Mouse (Mus musculus): ENCODE data around the gene Disc1. TPM values are rescaled to one million over a fixed set of nuclear protein-coding genes. Genes with fewer than 3 reads are reported as not detected.

Gene Disc1
- polyA plus RNA-seq, 1 experiment: 1.8 TPM

- no peak overlapping the region for H3K27ac ChIP-seq (ENCODE audit: insufficient read depth, low read length)
- 88% methylated on average over 5 of the region's 5 CpGs for WGBS
- no peaks in the 10 kb centered on the region for H3K36me3 ChIP-seq (ENCODE audit: control insufficient read depth, insufficient read depth, low read length)
- H3K4me1 ChIP-seq (ENCODE audit: control insufficient read depth, insufficient read depth, insufficient read length): no peaks in the 10 kb centered on the region
- no peak for DNase-seq (ENCODE audit: low read depth in 1 of 2, low spot score in 2 of 2)
- no peak for TF ChIP-seq CTCF (IDR thresholded peaks at IDR 0.05; ENCODE audit: extremely low read depth, insufficient read depth, insufficient read length, insufficient replicate concordance)
- TF ChIP-seq POLR2A (IDR thresholded peaks at IDR 0.05; ENCODE audit: low read depth, low read length): no peak
- H3K4me3 ChIP-seq (ENCODE audit: extremely low read depth, insufficient read depth, insufficient read length): no peak overlapping the region
- no peaks in the 10 kb centered on the region for H3K27me3 ChIP-seq (ENCODE audit: control insufficient read depth, insufficient read depth, low read length)
Observed at GRCm38 (mm10) chr8:125115321-125115720, 61.3 kb downstream of the Disc1 start.

GRCm38 (mm10) chr8:125116616-125117015, 62.6 kb downstream of the Disc1 start:
- 25% methylated on average over 2 of the region's 2 CpGs for WGBS
- peak in 1 of 2 experiments; percentile 34 for DNase-seq (ENCODE audit: low read depth in 1 of 2, low spot score in 2 of 2)
- Histone ChIP-seq H3K27ac (ENCODE audit: insufficient read depth, low read length) (no peak overlapping the region), H3K27me3 (ENCODE audit: control insufficient read depth, insufficient read depth, low read length) (no peaks in the 10 kb centered on the region), H3K36me3 (ENCODE audit: control insufficient read depth, insufficient read depth, low read length) (no peaks in the 10 kb centered on the region), H3K4me3 (ENCODE audit: extremely low read depth, insufficient read depth, insufficient read length) (no peak overlapping the region), H3K4me1 (ENCODE audit: control insufficient read depth, insufficient read depth, insufficient read length) (no peaks in the 10 kb centered on the region)
- TF ChIP-seq CTCF (IDR thresholded peaks at IDR 0.05; ENCODE audit: extremely low read depth, insufficient read depth, insufficient read length, insufficient replicate concordance): peak; percentile 52; the same call in 1 of the 2 replicates
- TF ChIP-seq POLR2A (IDR thresholded peaks at IDR 0.05; ENCODE audit: low read depth, low read length): no peak

GRCm38 (mm10) chr8:125126482-125126881, 72.5 kb downstream of the Disc1 start:
- Histone ChIP-seq H3K27me3 (ENCODE audit: control insufficient read depth, insufficient read depth, low read length) (no peaks in the 10 kb centered on the region), H3K4me1 (ENCODE audit: control insufficient read depth, insufficient read depth, insufficient read length) (no peaks in the 10 kb centered on the region), H3K27ac (ENCODE audit: insufficient read depth, low read length) (no peak overlapping the region), H3K4me3 (ENCODE audit: extremely low read depth, insufficient read depth, insufficient read length) (no peak overlapping the region), H3K36me3 (ENCODE audit: control insufficient read depth, insufficient read depth, low read length) (no peaks in the 10 kb centered on the region)
- no peak for DNase-seq (ENCODE audit: low read depth in 1 of 2, low spot score in 2 of 2)
- TF ChIP-seq POLR2A (IDR thresholded peaks at IDR 0.05; ENCODE audit: low read depth, low read length) (no peak), CTCF (IDR thresholded peaks at IDR 0.05; ENCODE audit: extremely low read depth, insufficient read depth, insufficient read length, insufficient replicate concordance) (no peak)
- 92% methylated on average over 4 of the region's 4 CpGs for WGBS

DNA sequence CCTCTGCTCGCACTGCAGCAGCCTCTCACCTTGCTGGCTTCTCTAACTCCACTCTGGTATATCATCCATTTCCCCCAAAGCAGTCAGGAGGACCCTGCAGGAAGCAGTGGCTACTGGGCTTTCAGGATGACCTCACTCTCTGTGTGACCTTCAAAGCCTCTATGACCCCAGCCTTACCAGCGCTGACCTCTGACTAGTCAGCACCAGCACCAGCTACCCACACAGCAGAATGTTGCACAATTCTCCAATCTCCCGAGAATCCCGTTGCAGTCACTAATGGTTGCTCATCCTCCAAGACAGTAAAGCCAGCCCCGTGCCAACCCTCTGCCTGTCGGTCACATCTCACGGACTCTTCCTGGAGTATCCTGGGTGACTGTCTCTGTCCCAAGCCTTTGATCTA, 73.6 kb downstream of the Disc1 start:
- no peaks in the 10 kb centered on the region for H3K27me3 ChIP-seq (ENCODE audit: control insufficient read depth, insufficient read depth, low read length)
- H3K4me3 ChIP-seq (ENCODE audit: extremely low read depth, insufficient read depth, insufficient read length): no peak overlapping the region
- TF ChIP-seq CTCF (IDR thresholded peaks at IDR 0.05; ENCODE audit: extremely low read depth, insufficient read depth, insufficient read length, insufficient replicate concordance) (no peak), POLR2A (IDR thresholded peaks at IDR 0.05; ENCODE audit: low read depth, low read length) (no peak)
- DNase-seq (ENCODE audit: low read depth in 1 of 2, low spot score in 2 of 2): no peak
- H3K4me1 ChIP-seq (ENCODE audit: control insufficient read depth, insufficient read depth, insufficient read length): no peaks in the 10 kb centered on the region
- 93% methylated on average over 7 of the region's 7 CpGs for WGBS
- H3K27ac ChIP-seq (ENCODE audit: insufficient read depth, low read length): no peak overlapping the region
- H3K36me3 ChIP-seq (ENCODE audit: control insufficient read depth, insufficient read depth, low read length): no peaks in the 10 kb centered on the region

GRCm38 (mm10) chr8:125128305-125128704, 74.3 kb downstream of the Disc1 start:
- H3K27ac ChIP-seq (ENCODE audit: insufficient read depth, low read length): no peak overlapping the region
- no peaks in the 10 kb centered on the region for H3K36me3 ChIP-seq (ENCODE audit: control insufficient read depth, insufficient read depth, low read length)
- no peaks in the 10 kb centered on the region for H3K27me3 ChIP-seq (ENCODE audit: control insufficient read depth, insufficient read depth, low read length)
- no peak overlapping the region for H3K4me3 ChIP-seq (ENCODE audit: extremely low read depth, insufficient read depth, insufficient read length)
- peak in 1 of 2 experiments; percentile 9 for DNase-seq (ENCODE audit: low read depth in 1 of 2, low spot score in 2 of 2)
- 48% methylated on average over 6 of the region's 6 CpGs for WGBS
- no peaks in the 10 kb centered on the region for H3K4me1 ChIP-seq (ENCODE audit: control insufficient read depth, insufficient read depth, insufficient read length)
- peak; percentile 69; the same call in 1 of the 2 replicates for TF ChIP-seq CTCF (IDR thresholded peaks at IDR 0.05; ENCODE audit: extremely low read depth, insufficient read depth, insufficient read length, insufficient replicate concordance)
- no peak for TF ChIP-seq POLR2A (IDR thresholded peaks at IDR 0.05; ENCODE audit: low read depth, low read length)

DNA sequence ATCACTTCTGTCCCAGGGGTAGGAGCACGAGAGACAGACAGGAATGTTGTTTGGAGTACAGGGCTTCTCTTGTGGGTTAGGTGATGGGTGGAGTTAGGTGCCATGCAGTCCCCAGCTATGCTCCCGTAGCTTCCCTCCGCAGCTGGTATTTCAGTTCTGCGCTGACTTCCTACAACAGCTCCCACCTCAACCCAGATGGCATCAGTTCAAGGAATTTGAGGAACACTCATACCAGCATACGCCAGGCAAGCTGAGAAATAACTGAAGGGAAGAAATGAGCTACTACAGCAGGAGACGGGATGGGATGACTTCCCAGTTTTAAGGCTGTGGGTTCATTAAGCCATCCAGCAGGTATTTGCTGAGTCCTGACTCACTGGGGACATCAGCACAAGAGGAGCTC, 76.8 kb downstream of the Disc1 start:
- DNase-seq (ENCODE audit: low read depth in 1 of 2, low spot score in 2 of 2): no peak
- no peaks in the 10 kb centered on the region for H3K36me3 ChIP-seq (ENCODE audit: control insufficient read depth, insufficient read depth, low read length)
- 85% methylated on average over 6 of the region's 6 CpGs for whole genome bisulfite sequencing
- no peak for TF ChIP-seq CTCF (IDR thresholded peaks at IDR 0.05; ENCODE audit: extremely low read depth, insufficient read depth, insufficient read length, insufficient replicate concordance)
- no peak for TF ChIP-seq POLR2A (IDR thresholded peaks at IDR 0.05; ENCODE audit: low read depth, low read length)
- H3K4me3 ChIP-seq (ENCODE audit: extremely low read depth, insufficient read depth, insufficient read length): no peak overlapping the region
- H3K27ac ChIP-seq (ENCODE audit: insufficient read depth, low read length): no peak overlapping the region
- H3K27me3 ChIP-seq (ENCODE audit: control insufficient read depth, insufficient read depth, low read length): no peaks in the 10 kb centered on the region
- H3K4me1 ChIP-seq (ENCODE audit: control insufficient read depth, insufficient read depth, insufficient read length): no peaks in the 10 kb centered on the region

DNA sequence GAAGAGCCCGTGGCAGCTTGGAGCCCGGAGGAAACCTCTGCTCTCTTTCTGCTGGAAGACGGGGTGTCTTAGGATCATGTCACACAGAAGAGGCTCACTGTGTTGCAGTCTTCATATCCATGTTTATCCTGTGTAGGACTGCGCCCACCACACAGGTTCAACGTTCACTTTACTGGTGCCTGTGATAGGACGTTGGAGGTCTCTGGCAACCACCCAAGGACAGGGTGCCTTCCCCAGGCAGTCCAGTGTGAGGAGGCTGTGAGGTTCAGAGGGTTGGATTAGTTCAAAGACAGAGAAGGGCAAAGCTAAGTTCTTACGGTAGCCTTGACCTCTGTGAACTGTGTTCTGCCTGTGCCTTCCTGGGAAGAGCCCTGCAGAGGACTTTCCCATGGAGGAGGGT, 77.3 kb downstream of the Disc1 start:
- TF ChIP-seq CTCF (IDR thresholded peaks at IDR 0.05; ENCODE audit: extremely low read depth, insufficient read depth, insufficient read length, insufficient replicate concordance) (no peak), POLR2A (IDR thresholded peaks at IDR 0.05; ENCODE audit: low read depth, low read length) (no peak)
- no peak overlapping the region for H3K27ac ChIP-seq (ENCODE audit: insufficient read depth, low read length)
- H3K4me3 ChIP-seq (ENCODE audit: extremely low read depth, insufficient read depth, insufficient read length): no peak overlapping the region
- DNase-seq (ENCODE audit: low read depth in 1 of 2, low spot score in 2 of 2): no peak
- WGBS: 83% methylated on average over 7 of the region's 7 CpGs
- no peaks in the 10 kb centered on the region for H3K27me3 ChIP-seq (ENCODE audit: control insufficient read depth, insufficient read depth, low read length)
- H3K4me1 ChIP-seq (ENCODE audit: control insufficient read depth, insufficient read depth, insufficient read length): no peaks in the 10 kb centered on the region
- H3K36me3 ChIP-seq (ENCODE audit: control insufficient read depth, insufficient read depth, low read length): no peaks in the 10 kb centered on the region
